Mouse (Mus musculus) small intestine, adult 2 months (tissue): ENCODE measurements around the gene Wsb2.
A peak's percentile ranks its signal among the peaks of the same experiment; 100 is the strongest.

Source experiments
- CTCF ChIP-seq: fragments of 200-500 bp; IDR thresholded peaks from 2 replicates; pipeline ENCODE4 v1.5.1; 2012; ENCODE audit warnings: low read depth, mild to moderate bottlenecking, control low read depth, inconsistent platforms, low read length, moderate library complexity, mixed read lengths; ENCODE audit not compliant: insufficient replicate concordance, insufficient read length; ENCODE audit errors: extremely low read depth
- POLR2A ChIP-seq: fragments of 200-500 bp; IDR thresholded peaks from 2 replicates; pipeline ENCODE4 v1.6.1; 2012; ENCODE audit warnings: low read depth, mild to moderate bottlenecking, control low read depth, inconsistent platforms, low read length, moderate library complexity

GRCm38 (mm10) chr5:117360631-117361541, 3.8 kb downstream of the Wsb2 start:
- TF ChIP-seq POLR2A (peak; percentile 37; the same call in 1 of the 2 replicates), CTCF (no peak)
